Mouse (Mus musculus) ES-E14 (cell line): ENCODE results near the gene Itgb8. TPM values are rescaled to one million over a fixed set of nuclear protein-coding genes. Genes with fewer than 3 reads are reported as not detected.

Experiments
- DNase-seq: peaks from one replicate; pipeline ENCODE4 v3.0.0-alpha.2; 2013; ENCODE audit warnings: low read depth, low spot score
- H3K27ac ChIP-seq: 2 replicates; pipeline ENCODE4 v1.5.1; 2012; ENCODE audit warnings: low read depth, mild to moderate bottlenecking, low read length, moderate library complexity, mixed read lengths; ENCODE audit not compliant: poor library complexity, insufficient read depth, severe bottlenecking
- H3K36me3 ChIP-seq: 2 replicates; pipeline ENCODE4 v1.6.1; 2012; ENCODE audit warnings: mild to moderate bottlenecking, low read length, moderate library complexity, mixed read lengths; ENCODE audit not compliant: control insufficient read depth, poor library complexity, insufficient read depth, severe bottlenecking
- H3K4me1 ChIP-seq, 2 experiments: fragments of 150-350 bp in 1 of 2; sonication (generic) in 1 of 2; 2 replicates each; pipeline ENCODE4 v1.6.1; 2012; ENCODE audit warnings: low read length in 2 of 2, mild to moderate bottlenecking in 1 of 2, mixed read lengths in 1 of 2; ENCODE audit not compliant: control insufficient read depth in 2 of 2, insufficient read depth in 2 of 2, poor library complexity in 1 of 2
- H3K4me3 ChIP-seq, 2 experiments: fragments of 150-350 bp in 1 of 2; sonication (generic) in 1 of 2; 2 replicates each; pipeline ENCODE4 v1.5.1; 2012; ENCODE audit warnings: low read length in 2 of 2, low read depth in 1 of 2, mild to moderate bottlenecking in 1 of 2, mixed read lengths in 1 of 2; ENCODE audit not compliant: insufficient read depth in 1 of 2, poor library complexity in 1 of 2, severe bottlenecking in 1 of 2
- H3K9ac ChIP-seq: 2 replicates; pipeline ENCODE4 v1.6.1; 2012; ENCODE audit warnings: low read depth, mild to moderate bottlenecking, low read length, mixed read lengths; ENCODE audit not compliant: poor library complexity, insufficient read depth, severe bottlenecking
- H3K9me3 ChIP-seq: fragments of 150-350 bp; sonication (generic); 2 replicates; pipeline ENCODE4 v1.6.1; 2012; ENCODE audit warnings: low read depth, mild to moderate bottlenecking, low read length; ENCODE audit not compliant: control insufficient read depth, insufficient read depth
- CHD2 ChIP-seq: IDR thresholded peaks from 2 replicates; pipeline ENCODE4 v1.6.1; 2014; ENCODE audit warnings: mild to moderate bottlenecking, low read depth, low read length, inconsistent platforms
- HCFC1 ChIP-seq: IDR thresholded peaks from 2 replicates; pipeline ENCODE4 v1.6.1; 2012; ENCODE audit warnings: low read length, inconsistent platforms, borderline replicate concordance; ENCODE audit not compliant: insufficient read depth
- MAFK ChIP-seq: IDR thresholded peaks from 2 replicates; pipeline ENCODE4 v1.6.1; 2014; ENCODE audit warnings: mild to moderate bottlenecking, low read depth, low read length, inconsistent platforms; ENCODE audit not compliant: insufficient read depth
- ZC3H11A ChIP-seq: IDR thresholded peaks from 2 replicates; pipeline ENCODE4 v1.6.1; 2012; ENCODE audit warnings: low read depth, mild to moderate bottlenecking, inconsistent platforms, low read length, borderline replicate concordance
- ZNF384 ChIP-seq: IDR thresholded peaks from 2 replicates; pipeline ENCODE4 v1.6.1; 2012; ENCODE audit warnings: low read depth, low read length, inconsistent platforms
- in situ Hi-C, 2 experiments: fragments of 600-800 bp; cut with MboI; formaldehyde crosslinking; loops; one replicate each; pipeline ENCODE4 v1.15.1; 2025; ENCODE audit warnings: low sequenced_read_pairs in 2 of 2, inconsistent platforms in 1 of 2; ENCODE audit not compliant: unreplicated experiment in 2 of 2
- total RNA-seq: library from RNA; depleted of rRNA; stranded (reverse); fragments of 300-350 nt; gene quantifications from 2 replicates; pipeline ENCODE4 v1.2.3, GENCODE M21; 2012

Itgb8 gene
- total RNA-seq, 1 experiment, result 0.45 TPM

DNA sequence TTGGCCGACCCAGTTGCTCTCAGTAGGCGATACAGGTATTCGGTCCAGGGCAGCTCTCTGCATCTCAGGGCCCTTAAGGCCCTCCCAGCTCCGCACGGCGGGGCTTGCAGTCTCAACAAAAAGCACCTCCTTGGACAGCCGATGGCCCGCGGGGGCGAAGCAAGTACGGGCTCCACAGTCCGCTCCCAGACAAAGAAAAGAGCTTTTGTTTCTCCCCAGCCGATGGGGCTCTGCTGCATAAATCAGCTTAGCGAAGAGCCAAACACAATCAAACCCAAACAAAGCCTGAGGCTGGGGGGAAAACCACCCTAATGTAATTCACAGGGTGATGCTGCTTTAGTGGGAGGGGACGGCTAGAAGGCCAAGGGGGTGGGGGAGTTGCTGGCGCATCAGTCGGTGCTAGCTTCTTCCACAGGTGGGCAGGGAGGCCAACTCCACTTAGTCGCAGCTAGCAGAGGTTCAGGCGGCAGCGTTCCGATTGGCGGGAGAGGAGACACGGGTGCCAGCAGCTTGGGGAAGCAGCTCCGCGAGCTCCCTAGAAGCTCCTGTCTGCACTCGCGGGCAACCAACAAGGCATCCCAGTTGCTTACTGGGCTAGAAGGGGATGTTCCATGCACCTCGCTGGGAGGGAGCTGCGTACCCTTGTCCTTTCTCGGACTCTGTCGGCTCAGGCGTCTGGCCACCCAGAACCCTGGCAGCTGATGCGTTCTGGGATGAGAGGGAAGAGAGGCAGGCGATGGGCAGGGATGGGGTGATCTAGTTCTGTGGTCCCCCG is 494 bp downstream of the Itgb8 start:
- no peak overlapping the region for H3K27ac ChIP-seq
- 0 out of 2 replicates have a peak, but pooled peaks cover 2% of the 10 kb centered on the region for H3K9me3 ChIP-seq
- H3K9ac ChIP-seq, result peak overlapping the region; percentile 64
- no peaks in the 10 kb centered on the region for H3K36me3 ChIP-seq
- peak overlapping the region; percentile 57 to 59 for H3K4me3 ChIP-seq
- no peaks in the 10 kb centered on the region for H3K4me1 ChIP-seq
- in situ Hi-C loops, result no loop called here
- peak; percentile 41 for DNase-seq
- TF ChIP-seq ZC3H11A (no peak), MAFK (no peak), CHD2 (no peak), HCFC1 (no peak), ZNF384 (no peak)

- TF ChIP-seq HCFC1, result no peak
- DNase-seq, result peak; percentile 22
- in situ Hi-C loops, result no loop called here
- Histone ChIP-seq H3K9ac (no peak overlapping the region), H3K36me3 (no peaks in the 10 kb centered on the region), H3K4me3 (peak overlapping the region; percentile 57 to 59), H3K4me1 (no peaks in the 10 kb centered on the region), H3K9me3 (0 out of 2 replicates have a peak, but pooled peaks cover 2% of the 10 kb centered on the region), H3K27ac (no peak overlapping the region)
These were observed 1.2 kb downstream of the Itgb8 start for GRCm38 (mm10) chr12:119237241-119237920.

GRCm38 (mm10) chr12:119231831-119232230 is 6.8 kb downstream of the Itgb8 start:
- in situ Hi-C loops, result no loop called here
- Histone ChIP-seq H3K4me1 (no peaks in the 10 kb centered on the region), H3K9me3 (no peaks in the 10 kb centered on the region), H3K36me3 (no peaks in the 10 kb centered on the region), H3K4me3 (no peak overlapping the region), H3K9ac (no peak overlapping the region), H3K27ac (no peak overlapping the region)
- TF ChIP-seq MAFK, result no peak
- no peak for TF ChIP-seq CHD2
- no peak for TF ChIP-seq HCFC1
- TF ChIP-seq ZNF384, result no peak
- TF ChIP-seq ZC3H11A, result no peak
- DNase-seq, result no peak

- in situ Hi-C loops, result no loop called here
- no peak overlapping the region for H3K27ac ChIP-seq
- H3K4me1 ChIP-seq, result no peaks in the 10 kb centered on the region
- H3K9me3 ChIP-seq, result no peaks in the 10 kb centered on the region
- TF ChIP-seq ZNF384 (no peak), HCFC1 (no peak), MAFK (no peak), CHD2 (no peak), ZC3H11A (no peak)
- no peak for DNase-seq
- H3K36me3 ChIP-seq, result no peaks in the 10 kb centered on the region
- no peak overlapping the region for H3K9ac ChIP-seq
- no peak overlapping the region for H3K4me3 ChIP-seq
These were observed 8.2 kb downstream of the Itgb8 start for GRCm38 (mm10) chr12:119230444-119230843.
